Mouse (Mus musculus): ENCODE results near the gene Vmn1r15. TPM values are rescaled to one million over a fixed set of nuclear protein-coding genes. Genes with fewer than 3 reads are reported as not detected.

Vmn1r15 gene
- total RNA-seq (2021) = not detected
- long read RNA-seq, experiment 1 = 0 reads
- long read RNA-seq, experiment 2 = 0 reads

GRCm38 (mm10) chr6:57257652-57258051, at the start of gene Vmn1r15:
Vmn1r15 (plus strand) TSS chr6:57257952.
- no peak within 1 kb of the TSS for H3K27ac ChIP-seq
- TF ChIP-seq CTCF (IDR thresholded peaks at IDR 0.05) = no peak
- no peak for DNase-seq (ENCODE audit: extremely low spot score in 1 of 2, low spot score in 2 of 2)
- intact Hi-C loops (cut with DNase I) = no loop called here
- H3K4me3 ChIP-seq = no peak within 1 kb of the TSS

- intact Hi-C loops (cut with DNase I) = no loop called here
- no peak within 1 kb of the TSS for H3K27ac ChIP-seq
- no peak for DNase-seq (ENCODE audit: extremely low spot score in 1 of 2, low spot score in 2 of 2)
- no peak for TF ChIP-seq CTCF (IDR thresholded peaks at IDR 0.05)
- no peak within 1 kb of the TSS for H3K4me3 ChIP-seq
These were observed 26.4 kb upstream of the Vmn1r15 start, which contains the start of gene Vmn1r14 for GRCm38 (mm10) chr6:57231386-57231785. Vmn1r14 (plus strand) TSS chr6:57231686.

- Histone ChIP-seq H3K27ac (no peak overlapping the region), H3K4me3 (no peak overlapping the region)
- TF ChIP-seq CTCF (IDR thresholded peaks at IDR 0.05) = no peak
- intact Hi-C loops (cut with DNase I) = no loop called here
- no peak for DNase-seq (ENCODE audit: extremely low spot score in 1 of 2, low spot score in 2 of 2)
These were observed 3.2 kb downstream of the Vmn1r15 start for GRCm38 (mm10) chr6:57260990-57261389.

GRCm38 (mm10) chr6:57271881-57272280, 14.1 kb downstream of the Vmn1r15 start:
- no peak overlapping the region for H3K27ac ChIP-seq

GRCm38 (mm10) chr6:57272517-57272916, 14.8 kb downstream of the Vmn1r15 start:
- H3K4me3 ChIP-seq = no peak overlapping the region
- no peak overlapping the region for H3K27ac ChIP-seq
- intact Hi-C loops (cut with DNase I) = no loop called here
- TF ChIP-seq CTCF (IDR thresholded peaks at IDR 0.05) = no peak
- no peak for DNase-seq (ENCODE audit: extremely low spot score in 1 of 2, low spot score in 2 of 2)

More at GRCm38 (mm10) chr6:57271881-57272280, 14.1 kb downstream of the Vmn1r15 start:
- DNase-seq (ENCODE audit: extremely low spot score in 1 of 2, low spot score in 2 of 2) = no peak
- intact Hi-C loops (cut with DNase I) = no loop called here
- no peak for TF ChIP-seq CTCF (IDR thresholded peaks at IDR 0.05)
- H3K4me3 ChIP-seq = no peak overlapping the region

- Histone ChIP-seq H3K4me3 (no peak overlapping the region), H3K27ac (no peak overlapping the region)
- intact Hi-C loops (cut with DNase I) = no loop called here
- TF ChIP-seq CTCF (IDR thresholded peaks at IDR 0.05) = no peak
- no peak for DNase-seq (ENCODE audit: extremely low spot score in 1 of 2, low spot score in 2 of 2)
These were observed 21.2 kb downstream of the Vmn1r15 start for GRCm38 (mm10) chr6:57278952-57279351.

Other genes with a start within 250 kb of the Vmn1r15 start
- gene Vmn1r7, start 232.6 kb upstream of the Vmn1r15 start, total RNA-seq (2021) = not detected
- gene Vmn1r8, start 225.7 kb upstream of the Vmn1r15 start, total RNA-seq (2021) = not detected
- gene Vmn1r9, start 191.2 kb upstream of the Vmn1r15 start, total RNA-seq (2021) = not detected
- not detected for gene Vmn1r10, start 148.5 kb upstream of the Vmn1r15 start, total RNA-seq (2021)
- not detected for gene Vmn1r11, start 124.5 kb upstream of the Vmn1r15 start, total RNA-seq (2021)
- not detected for gene Vmn1r12, start 101.0 kb upstream of the Vmn1r15 start, total RNA-seq (2021)
- not detected for gene Vmn1r13, start 54.7 kb upstream of the Vmn1r15 start, total RNA-seq (2021)
- gene Vmn1r14, start 26.3 kb upstream of the Vmn1r15 start, total RNA-seq (2021) = not detected
- not detected for gene Vmn1r16, start 71.5 kb downstream of the Vmn1r15 start, total RNA-seq (2021)
- not detected for gene Vmn1r17, start 105.8 kb downstream of the Vmn1r15 start, total RNA-seq (2021)
- gene Vmn1r18, start 137.8 kb downstream of the Vmn1r15 start, total RNA-seq (2021) = not detected
- gene Vmn1r19, start 145.8 kb downstream of the Vmn1r15 start, total RNA-seq (2021) = not detected
- gene Vmn1r20, start 171.0 kb downstream of the Vmn1r15 start, total RNA-seq (2021) = not detected

Measured in left cerebral cortex, adult 2 months (tissue).